9 mouse cellular contexts compared by ENCODE assay signal in genomic region chr12:26524943-26525697, GRCm38 (mm10). TPM values are rescaled to one million over a fixed set of nuclear protein-coding genes. Genes with fewer than 3 reads are reported as not detected.
DNase-seq lines count a peak whose midpoint lies in the region; ATAC-seq lines count a peak whose summit lies in the region.
"Had no signal": no experiment of that assay in that cellular context is flagged by ENCODE, and none has a peak within 500 bp of the region (broad histone marks: within the 10 kb centered on the region; RNA-seq: fewer than 3 reads in every experiment).

No protein-coding gene starts in this region.

- ATAC-seq in midbrain, embryonic 15.5 days (replicated peaks), result peak; percentile 65

- H3K4me1 ChIP-seq in midbrain, embryonic 15.5 days, result peaks cover 16% of the 10 kb centered on the region
- H3K4me1 ChIP-seq: liver, embryonic 13.5 days had no signal

- no peaks in the 10 kb centered on the region for H3K36me3 ChIP-seq in midbrain, embryonic 15.5 days (replicated peaks)
- H3K36me3 ChIP-seq: liver, embryonic 13.5 days had no signal

- intact Hi-C loops in heart, postnatal 36 days (cut with DNase I), result no loop called here

- no peak overlapping the region for H3K4me2 ChIP-seq in midbrain, embryonic 15.5 days
- H3K4me2 ChIP-seq: liver, embryonic 13.5 days had no signal

- DNase-seq in cerebellum, adult 11-12 months, result peak; percentile 4
- no peak for DNase-seq in cerebellum, adult 18-20 months
- peak; percentile 16 to 32 for DNase-seq in thymus, adult 18-20 months
- no peak for DNase-seq in thymus, postnatal 0 days (ENCODE audit: low spot score)
- peak; percentile 45 to 55 for DNase-seq in heart, postnatal 36 days
- peak; percentile 74 for DNase-seq in kidney, postnatal 14 days
- DNase-seq in spleen, postnatal 4 days (ENCODE audit: low spot score in 2 of 2), result no peak
- DNase-seq: liver, embryonic 13.5 days had no signal

- H3K9me3 ChIP-seq in midbrain, embryonic 15.5 days, result no peaks in the 10 kb centered on the region
- H3K9me3 ChIP-seq: liver, embryonic 13.5 days had no signal

- peak overlapping the region; percentile 52; the same call in 1 of the 2 replicates for H3K27ac ChIP-seq in midbrain, embryonic 15.5 days
- H3K27ac ChIP-seq: liver, embryonic 13.5 days had no signal

- no peaks in the 10 kb centered on the region for H3K27me3 ChIP-seq in midbrain, embryonic 15.5 days (replicated peaks)
- H3K27me3 ChIP-seq: liver, embryonic 13.5 days had no signal

- H3K4me3 ChIP-seq in midbrain, embryonic 15.5 days, result no peak overlapping the region
- H3K4me3 ChIP-seq: liver, embryonic 13.5 days had no signal

- no peak overlapping the region for H3K9ac ChIP-seq in midbrain, embryonic 15.5 days
- H3K9ac ChIP-seq: liver, embryonic 13.5 days had no signal

- 57% methylated on average over 3 of the region's 3 CpGs for WGBS in midbrain, embryonic 15.5 days

RNA-seq across cellular contexts. Expression of gene Cmpk2, which starts 56.1 kb away (rescaled TPM):
- 6.1 and 6.8 TPM in 2 replicates for polyA plus RNA-seq in thymus, postnatal 0 days (2015; fragmentation: Nextera tagmentation; extraction: Ambion mirVana)
- 1 to 10 TPM; 4.6 to 9.9 TPM for total RNA-seq in heart, postnatal 36 days (2021)
- polyA plus RNA-seq in midbrain, embryonic 15.5 days (2015; fragmentation: Nextera tagmentation; extraction: Ambion mirVana), result 15.6 TPM in 2 replicates

Comparison
In these comparisons a context has a peak if more than half of its experiments do, and no peak if none do; other contexts are left out.
1. DNase-seq: peak in cerebellum, adult 11-12 months (single experiment), thymus, adult 18-20 months (2 of 2), heart, postnatal 36 days (2 of 2) and kidney, postnatal 14 days (single experiment); none in cerebellum, adult 18-20 months (0 of 2), thymus, postnatal 0 days (single experiment) and spleen, postnatal 4 days (0 of 2).